Mouse (Mus musculus) spleen, postnatal 14 days (tissue): ENCODE measurements around the gene Cpsf4l.

Experiments
- DNase-seq, 2 experiments: peaks; one replicate each; pipeline ENCODE4 v3.0.0; 2021 to 2022; ENCODE audit warnings: low spot score in 2 of 2

Cpsf4l gene

DNA sequence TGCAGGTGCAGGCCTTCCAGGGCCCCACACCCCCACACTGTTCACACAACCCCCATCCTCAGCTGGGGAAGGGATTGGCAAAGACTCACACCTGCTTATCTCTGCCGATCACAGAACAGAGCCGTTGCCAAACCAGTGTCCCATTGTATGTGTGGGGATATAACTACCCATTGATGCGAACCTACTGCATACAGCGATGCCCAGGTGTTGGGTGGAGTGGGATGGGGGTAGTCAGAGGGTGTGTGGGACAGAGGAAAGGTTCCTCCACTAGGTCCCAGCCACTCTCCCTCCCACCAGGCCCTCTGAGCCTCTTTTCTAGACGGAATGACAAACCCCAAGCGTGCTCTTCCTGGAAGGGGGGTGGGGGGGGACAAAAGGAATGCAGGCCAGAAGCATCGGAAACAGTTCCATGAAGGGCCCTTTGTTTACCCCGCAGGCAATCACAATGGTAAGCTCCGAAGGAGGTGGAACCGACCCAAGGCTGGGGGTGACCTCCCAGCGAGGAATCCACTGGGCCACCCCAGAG is at the start of gene Cpsf4l:
TSS of gene Cpsf4l (minus strand) at position 287 of the 526 bp plus-strand sequence.
- DNase-seq: no peak

DNA sequence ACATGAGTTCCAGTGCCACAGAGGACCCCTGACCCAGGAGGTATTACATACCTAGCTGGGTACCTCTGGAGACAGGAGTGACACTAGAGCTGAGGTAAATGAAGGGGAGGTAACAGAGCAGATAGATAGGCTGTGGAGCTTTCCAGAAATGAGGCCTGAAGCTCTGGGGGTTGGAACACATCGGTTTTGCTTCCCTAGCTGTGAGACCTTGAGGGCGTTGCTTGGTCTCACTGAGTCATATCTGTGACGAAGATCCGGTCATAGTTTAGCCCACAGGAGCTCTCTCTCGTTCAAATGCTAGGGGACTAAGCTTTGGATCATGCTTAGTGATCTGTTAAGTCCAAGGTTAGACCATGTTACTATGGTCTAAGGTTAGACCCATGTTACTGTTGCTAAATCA is 49.0 kb upstream of the Cpsf4l start:
- no peak for DNase-seq

DNA sequence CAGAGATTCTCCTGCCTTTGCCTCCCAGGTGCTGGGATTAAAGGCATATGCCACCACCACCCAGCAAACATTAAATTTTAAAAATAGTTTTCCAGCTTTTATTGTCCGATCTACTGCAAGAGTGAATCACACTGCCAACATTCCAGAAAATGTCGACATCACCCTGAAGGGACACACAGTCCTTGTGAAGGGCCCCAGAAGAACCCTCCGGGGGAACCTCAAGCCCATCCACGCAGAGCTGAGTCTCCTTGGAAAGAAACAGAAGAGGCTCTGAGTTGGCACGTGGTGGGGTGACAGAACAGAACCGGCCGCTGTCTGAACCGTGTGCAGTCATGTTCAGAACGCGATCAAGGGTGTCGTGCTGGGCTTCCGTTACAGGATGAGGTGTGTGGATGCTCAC is 46.8 kb upstream of the Cpsf4l start:
- no peak for DNase-seq

DNA sequence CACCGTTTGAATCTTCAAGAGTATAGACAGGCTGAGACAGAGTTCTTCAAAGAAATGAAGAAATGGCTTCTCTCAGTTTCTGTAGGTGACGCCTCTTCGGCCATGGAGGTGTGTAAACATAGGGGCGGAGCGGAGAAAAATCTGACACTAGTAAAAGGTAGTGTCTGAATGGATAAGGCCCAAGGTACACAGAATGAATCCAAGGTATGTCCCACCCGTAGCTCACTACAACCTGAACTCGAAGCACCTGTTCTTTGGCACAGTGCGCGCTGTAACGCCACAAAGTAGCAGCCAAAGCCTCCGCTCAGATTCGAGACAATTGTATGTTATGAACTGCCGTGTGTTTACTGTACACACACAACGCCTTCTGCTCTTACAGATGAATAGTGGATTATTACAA is 46.1 kb upstream of the Cpsf4l start:
- no peak for DNase-seq

DNA sequence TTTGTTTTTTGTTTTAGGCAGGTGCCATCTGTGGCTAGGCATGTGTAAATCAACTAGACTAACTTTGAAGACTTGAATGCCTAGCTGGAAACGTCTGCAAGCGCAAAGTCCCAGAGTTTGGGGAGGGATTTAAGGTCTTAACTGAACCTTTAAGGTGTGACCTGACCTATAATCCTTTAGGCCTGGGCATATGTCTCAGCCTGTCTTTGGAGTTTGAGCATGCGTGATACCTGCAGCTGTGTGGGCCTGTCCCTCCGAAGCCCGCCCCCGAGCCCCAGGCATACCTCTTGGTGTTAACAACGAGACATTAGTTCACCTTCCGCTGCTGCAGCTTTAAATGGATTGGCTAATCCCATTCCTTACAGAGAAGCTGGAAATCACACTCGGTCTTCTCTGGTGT is 45.0 kb upstream of the Cpsf4l start:
- DNase-seq: no peak

DNA sequence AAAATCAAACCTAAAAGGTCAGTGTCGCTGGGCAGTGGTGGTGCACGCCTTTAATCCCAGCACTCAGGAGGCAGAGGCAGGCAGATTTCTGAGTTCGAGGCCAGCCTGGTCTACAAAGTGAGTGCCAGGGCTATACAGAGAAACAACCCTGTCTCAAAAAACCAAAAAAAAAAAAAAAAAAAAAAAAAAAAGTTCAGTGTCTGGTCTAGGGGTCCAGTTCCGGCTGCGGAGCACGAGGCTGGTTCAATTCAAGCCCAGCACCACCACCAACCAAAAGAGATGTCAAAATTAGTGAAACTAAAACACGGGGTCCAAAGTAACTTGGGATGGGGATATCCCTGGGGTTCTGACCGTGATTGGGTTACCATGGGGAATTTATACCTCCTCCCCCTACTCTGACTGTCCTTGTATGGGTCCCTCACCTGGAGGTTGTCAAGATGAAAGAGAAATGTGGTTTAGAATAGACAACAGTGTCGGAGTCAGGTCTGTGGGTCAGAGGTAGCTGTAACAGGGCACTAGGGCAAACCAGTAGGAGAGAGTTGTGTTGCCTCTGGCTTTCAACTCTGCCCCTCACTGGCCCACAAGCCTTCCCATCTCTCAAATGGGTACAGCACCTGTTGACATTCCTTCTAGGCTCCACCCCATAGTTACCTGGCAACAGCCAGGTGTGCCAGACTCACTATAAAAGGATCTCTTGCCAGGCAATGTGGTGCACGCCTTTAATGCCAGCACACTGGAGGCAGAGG is 43.0 kb upstream of the Cpsf4l start:
- DNase-seq: no peak

DNA sequence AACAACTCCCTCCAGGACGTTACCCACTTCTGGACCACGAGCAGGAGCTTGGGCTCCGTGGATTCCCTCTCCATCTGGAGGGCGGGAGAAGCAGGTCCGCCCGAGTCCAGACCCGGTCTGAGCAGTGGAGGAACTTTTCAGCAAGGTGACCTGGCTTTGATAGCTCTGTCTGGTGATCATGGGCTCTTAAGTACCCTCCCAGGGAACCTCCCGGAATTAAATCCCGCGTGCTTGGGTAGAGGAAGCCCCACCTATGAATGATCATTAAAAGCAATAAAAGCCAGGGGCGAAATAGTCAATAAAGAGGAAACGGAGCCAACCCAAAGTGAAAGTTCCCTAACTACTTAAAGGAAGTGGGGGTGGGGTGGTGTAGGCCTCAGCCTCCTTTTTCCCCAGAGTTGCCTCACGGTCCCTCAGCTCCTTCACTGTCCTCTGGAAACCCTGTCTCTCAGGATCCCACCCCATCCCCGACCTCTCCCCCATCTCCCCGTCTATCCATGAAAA is 42.4 kb upstream of the Cpsf4l start:
- no peak for DNase-seq

DNA sequence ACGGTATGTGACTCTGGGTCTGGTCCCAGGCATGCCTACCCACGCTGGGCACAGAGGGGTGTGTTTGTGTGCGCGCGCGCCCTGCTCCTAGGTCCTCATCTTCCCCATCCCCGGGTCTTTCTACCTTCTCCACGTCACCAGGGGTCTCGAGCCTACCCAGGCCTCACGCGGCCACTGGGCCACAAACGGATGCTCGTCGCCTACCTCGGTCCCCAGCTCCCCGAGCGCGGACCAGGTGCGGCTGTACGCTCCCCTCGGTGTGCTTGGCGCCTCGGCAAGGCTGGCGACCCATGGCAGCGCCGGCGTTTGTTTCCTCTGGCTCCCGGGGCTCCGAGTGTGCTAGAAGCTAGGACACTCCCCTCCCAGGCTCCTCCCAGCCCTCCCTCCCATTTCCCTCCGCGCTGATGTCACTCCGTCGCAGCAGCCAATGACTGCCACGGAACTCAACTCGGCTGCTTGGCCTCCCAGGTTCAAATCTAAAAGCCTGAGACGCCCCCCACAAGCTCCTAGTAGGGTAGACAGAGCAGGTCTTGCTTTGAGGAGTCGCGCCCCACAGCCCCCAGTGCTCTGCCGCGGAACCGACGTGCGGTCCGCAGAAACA is 41.8 kb upstream of the Cpsf4l start, which contains the start of gene Cdc42ep4:
TSS of gene Cdc42ep4 (minus strand) at position 398 of the 601 bp plus-strand sequence.
- peak; percentile 65 to 71 for DNase-seq

DNA sequence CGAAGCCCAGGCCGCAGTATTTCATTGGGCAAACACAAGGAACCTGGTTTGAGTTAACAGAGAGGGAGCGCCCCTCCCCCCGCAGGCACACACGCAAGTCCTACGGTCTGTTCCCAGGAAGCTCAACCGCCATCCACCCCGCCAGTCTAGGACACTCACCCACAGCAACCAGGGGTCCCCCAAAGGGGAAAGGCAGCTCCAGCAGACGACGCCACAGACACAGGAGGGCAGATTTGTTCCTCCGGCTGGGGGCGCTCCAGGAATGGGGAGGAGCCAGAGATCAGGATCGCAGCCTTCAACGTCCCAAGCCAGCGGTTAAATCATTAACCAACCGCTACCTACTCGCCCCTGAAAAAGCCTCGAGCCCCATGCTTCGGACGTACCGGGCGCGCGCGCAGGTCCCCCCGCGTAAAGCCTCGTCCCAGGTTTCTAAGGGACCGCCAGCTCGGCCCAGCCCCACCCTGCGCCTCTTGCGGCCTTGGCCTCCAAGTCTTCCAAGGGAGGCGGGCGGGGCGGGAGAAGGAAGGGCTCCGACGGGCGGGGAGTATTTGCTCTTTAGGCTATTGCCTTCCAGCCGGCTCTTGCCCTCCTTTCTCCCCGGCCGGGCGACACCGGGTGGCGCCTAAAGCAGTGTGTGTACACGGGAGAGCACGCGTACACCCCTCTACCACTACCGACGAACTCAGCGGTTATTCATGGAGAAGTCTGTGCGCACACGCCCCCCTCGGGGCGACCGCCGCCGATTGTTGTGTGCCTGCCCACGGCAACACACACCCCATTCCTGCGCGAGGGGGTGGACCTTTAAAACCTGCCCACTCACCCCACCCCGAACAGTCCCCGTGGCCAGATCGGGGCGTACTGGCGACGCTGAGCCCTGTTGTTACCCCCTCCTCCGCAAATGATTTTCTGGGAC is 41.0 kb upstream of the Cpsf4l start:
- DNase-seq: peak; percentile 64 to 73

DNA sequence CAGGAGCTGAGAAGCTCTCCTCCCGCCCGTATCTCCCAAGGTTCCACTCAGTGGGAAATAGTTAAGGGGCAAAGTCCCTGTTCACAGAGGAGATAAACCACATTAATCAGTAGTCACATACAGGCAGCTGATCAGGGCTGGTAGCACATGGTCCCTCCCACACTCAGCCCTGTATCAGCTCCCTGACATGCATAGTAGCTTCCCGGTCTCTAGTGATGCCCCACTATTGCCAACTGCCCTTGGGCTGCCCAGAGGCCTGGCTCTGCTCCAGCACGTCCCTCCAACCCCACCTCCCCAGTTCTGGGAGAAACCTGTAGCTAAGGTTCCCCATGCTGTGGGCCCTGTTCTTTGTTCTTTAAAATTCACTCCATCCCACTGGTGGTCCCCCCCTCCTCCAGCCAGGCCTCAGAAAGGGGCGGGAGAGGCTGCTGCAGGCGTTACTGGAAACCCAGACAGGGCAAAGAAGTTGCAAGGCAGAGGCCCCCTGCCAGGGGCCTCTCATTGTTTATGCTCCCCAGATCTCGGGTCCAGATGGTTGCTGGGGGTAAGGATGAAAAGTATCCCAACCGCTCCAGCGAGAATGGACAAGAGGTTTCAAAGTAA is 40.0 kb upstream of the Cpsf4l start:
- DNase-seq: peak in 1 of 2 experiments; percentile 7

DNA sequence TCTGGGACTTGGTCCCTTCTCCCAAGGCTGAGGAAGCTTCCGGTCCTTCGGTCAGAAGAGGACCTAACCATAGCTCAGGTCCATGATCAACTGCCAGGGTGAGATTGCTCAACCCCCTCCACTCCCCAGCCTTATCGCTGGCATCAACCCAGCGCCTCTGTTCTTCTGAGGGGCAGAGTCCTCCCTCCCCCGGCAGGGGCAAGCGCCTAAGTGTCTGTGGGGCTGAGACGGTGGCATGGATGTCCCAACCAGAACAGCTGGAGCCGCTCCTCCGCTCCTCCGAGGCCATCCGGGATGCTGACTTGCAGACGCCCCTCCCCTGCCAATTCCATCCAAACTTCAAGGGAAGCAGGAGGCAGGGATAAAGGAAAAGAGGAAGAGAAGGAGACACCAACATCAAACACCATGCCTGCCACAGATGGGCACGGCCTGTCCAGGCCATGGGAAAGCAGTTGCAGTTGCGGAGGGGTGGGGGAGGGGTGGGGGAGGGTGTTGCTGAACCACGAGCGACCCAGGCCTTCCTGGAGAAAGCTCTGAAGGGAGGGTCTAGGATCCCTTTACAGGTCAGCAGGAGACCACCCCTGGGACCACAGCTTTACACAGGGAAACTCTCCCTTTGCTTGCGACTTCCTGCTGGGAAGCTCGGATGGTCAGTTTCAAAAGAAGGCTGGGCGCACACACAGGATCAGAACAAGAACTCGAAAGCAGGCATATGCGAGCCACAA is 39.1 kb upstream of the Cpsf4l start:
- peak in 1 of 2 experiments; percentile 28 for DNase-seq

DNA sequence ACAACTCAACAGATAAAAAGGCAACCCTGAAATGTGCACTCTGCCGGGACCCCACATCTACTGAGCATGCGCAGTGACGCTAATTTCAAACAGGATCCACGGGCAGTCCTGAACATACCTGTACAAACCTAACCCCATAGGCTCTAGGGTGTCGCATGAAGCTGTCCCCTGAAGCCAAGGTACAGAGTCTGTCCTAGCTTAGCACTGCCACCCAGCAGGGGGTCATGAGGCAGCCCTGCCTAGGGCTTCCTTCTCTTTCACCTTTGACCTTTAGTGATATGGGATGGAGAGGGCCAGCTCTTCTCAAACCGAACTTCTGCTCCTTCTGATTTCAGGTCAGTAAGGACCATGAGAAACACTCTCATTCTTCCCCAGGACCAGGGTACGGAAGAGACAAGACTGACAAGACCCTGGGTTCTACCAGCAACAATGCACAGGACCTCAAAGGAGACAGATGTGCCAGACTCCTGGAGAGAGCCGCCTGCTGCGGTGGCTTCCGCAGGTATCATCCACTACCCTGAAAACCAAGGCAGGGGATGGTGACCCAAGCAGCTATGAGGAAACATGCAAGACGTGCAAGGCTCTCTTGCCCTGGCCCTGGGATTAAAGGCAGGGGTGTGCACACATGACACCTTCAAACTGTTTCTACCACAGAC is 38.0 kb upstream of the Cpsf4l start:
- DNase-seq: no peak

DNA sequence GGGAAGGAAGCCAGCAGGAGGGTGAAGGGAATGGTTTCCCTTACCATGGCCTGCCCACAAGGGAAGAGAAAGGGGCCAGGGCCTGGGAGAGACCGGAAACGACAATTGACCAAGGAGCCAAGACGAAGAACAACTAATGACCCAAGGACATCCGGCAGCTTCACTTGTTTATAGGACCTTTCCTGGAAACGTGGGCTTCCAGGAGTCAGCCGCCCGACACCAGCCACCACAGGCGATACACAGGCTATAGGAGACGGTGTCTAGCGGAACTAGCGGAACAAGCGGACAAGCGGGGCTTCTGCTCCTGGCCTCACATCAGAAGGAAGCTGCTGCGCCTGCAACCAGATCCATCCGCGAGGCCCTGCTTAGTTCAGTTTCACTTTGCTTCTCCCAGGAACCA is 37.2 kb upstream of the Cpsf4l start:
- no peak for DNase-seq

DNA sequence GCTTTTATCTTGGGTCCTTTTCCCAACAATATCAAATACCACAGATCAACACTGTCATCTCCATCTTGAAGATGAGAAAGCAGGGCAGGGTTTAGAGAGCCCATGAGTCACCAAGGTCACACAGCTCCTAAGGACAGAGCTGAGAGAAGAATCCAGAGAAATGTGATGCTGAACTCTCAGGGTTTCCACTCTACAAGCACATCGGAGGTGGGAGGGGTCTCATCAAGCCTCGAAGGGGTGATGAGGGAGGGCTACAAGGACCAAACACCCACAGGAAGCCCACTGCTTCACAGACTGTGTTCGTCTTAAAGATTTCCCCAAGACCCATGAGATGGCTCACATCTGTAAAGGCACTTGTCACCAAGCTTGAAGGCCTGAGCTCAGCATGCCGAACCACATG is 36.1 kb upstream of the Cpsf4l start:
- DNase-seq: no peak

DNA sequence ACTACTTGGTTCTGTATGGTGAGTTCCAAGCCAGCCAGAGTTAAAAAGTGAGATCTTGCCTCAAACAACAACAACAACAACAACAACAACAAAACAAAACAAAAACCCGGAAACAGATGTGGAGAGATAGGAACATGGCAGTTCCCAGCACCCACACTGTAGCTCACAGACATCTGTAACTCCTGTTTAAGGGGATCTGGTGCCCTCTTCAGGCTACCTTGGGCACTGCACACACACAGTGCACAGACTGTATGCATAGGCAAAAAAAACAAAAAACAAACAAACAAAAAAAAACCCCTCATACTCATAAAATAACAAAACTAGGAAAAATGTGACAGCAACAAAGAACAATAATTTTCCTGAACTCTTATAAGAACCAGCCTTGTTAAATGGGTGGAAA is 33.2 kb upstream of the Cpsf4l start:
- no peak for DNase-seq

DNA sequence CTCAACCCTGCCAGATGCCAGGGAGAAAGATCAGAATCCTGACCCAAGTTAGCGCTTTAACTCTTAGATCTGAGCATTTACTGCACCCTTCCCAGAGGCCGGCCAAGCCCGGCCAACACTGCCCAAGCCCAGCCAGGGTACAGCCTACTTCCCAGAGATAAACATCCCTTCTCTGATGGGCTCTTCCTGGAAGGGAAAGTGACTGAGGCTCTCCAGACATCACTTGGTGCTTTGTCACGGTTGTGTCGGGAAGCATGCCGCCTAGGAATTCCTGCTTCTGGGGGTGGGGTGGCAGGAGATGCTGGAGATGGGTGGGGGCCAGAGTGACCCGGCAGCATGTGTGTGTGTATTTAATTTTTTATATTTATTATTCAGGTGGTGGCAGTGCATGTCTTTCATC is 30.3 kb upstream of the Cpsf4l start:
- DNase-seq: no peak

DNA sequence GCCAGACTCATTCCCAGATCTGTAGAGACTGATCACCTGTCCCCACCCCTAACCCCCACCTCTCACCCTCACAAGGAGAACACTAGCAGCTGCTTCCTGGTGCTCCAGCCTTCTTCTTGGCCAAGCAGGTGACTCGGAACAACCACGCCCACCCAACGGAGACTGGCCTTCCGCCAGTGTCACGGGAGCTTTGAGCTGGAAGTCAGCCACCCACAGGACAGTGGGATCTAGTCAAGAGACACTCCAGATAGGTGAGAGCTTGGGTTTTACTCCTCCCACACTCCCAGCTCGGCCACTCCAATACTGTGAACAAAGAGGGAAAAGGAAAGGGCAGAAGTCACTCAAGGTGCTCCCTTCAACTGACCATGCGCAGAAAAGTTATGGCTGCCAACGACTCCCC is 29.4 kb upstream of the Cpsf4l start:
- no peak for DNase-seq

DNA sequence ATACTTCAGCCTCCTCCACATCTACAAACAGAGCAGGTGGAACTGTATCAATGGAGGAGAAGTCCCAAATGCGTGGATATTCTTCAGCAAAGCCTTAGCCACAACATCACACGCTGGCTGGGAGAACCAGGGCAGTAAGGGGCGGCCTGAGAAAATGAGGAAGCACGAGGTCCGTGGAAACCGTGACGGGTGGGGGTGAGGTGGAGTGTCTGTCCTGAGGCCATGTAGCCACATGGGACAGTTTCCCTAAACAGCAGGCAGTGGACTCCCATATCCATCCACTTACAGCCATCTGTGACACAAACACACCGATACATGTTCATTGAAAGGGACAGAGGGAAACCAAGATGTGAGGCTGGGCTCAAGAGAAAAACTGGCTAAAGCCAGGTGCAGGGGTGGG is 28.1 kb upstream of the Cpsf4l start:
- DNase-seq: no peak

DNA sequence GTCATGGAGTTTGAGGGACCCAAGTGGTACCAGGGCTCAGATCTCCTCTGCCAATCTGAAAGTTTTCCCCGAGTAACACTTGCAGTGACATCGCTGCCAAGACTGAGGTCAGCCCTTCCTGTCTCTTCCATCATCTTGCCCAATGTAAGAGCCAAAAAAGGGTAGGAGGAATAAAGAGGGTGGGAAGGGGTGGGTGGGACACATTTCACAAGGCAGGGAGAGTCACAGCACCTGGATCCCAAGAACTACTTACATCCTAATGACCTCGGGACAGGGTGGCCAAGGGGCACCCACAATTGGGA is 27.7 kb upstream of the Cpsf4l start:
- no peak for DNase-seq

DNA sequence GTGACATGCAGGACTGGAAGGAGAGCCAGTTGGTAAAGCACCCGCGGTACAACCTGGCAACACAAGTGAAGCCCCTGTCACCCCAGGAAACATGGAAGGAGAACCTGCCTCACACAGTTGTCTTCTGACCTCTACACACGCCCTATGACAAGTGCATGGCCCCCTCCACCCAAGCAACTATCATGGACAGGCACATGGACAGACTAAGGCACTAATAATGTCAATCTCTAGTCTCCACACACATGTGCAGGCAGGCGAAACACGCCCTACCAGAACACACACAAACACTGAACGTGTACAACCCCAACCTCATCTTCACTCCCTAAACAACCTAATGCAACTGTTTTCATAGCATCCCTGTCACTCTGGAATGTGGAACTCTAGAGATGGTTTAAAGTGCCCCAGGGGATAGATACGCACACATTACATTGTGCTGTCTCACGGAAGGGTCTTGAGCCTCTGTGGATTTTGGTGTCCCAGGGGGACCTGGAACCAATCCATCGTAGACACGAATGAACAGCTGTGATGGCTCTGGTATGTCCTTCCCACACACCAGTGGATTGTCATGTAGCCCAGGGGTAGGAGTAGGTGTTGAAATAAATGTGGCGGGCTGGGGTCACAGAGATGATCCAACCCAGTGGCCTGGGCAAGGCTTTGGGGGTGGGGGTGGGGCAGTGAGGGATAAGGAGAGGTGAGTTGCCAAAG is 27.2 kb upstream of the Cpsf4l start:
- DNase-seq: no peak
